Comparison of ENCODE assay signal across 12 mouse cellular contexts in genomic region chr2:49718935-49719850, GRCm38 (mm10).
DNase-seq lines count a peak whose midpoint lies in the region; ATAC-seq lines count a peak whose summit lies in the region.
"Had no signal": no experiment of that assay in that cellular context is flagged by ENCODE, and none has a peak within 500 bp of the region (broad histone marks: within the 10 kb centered on the region; RNA-seq: fewer than 3 reads in every experiment).

No protein-coding gene starts in this region.

- DNase-seq in embryo, embryonic 11 days = peak; percentile 57
- DNase-seq in embryo, embryonic 9.5 days (ENCODE audit: extremely low spot score) = no peak
- DNase-seq in forebrain, embryonic 11.5 days (ENCODE audit: low spot score) = peak; percentile 74
- DNase-seq in hindbrain, embryonic 14.5 days (ENCODE audit: low spot score) = peak; percentile 47
- DNase-seq in midbrain, embryonic 14.5 days = peak; percentile 46
- no peak for DNase-seq in spleen, postnatal 14 days (ENCODE audit: low spot score in 2 of 2)
- no peak for DNase-seq in adrenal gland, postnatal 14 days
- DNase-seq: cerebellum, postnatal 36 days; heart, postnatal 4 days; thymus, postnatal 14 days had no signal

- peaks cover 4% of the 10 kb centered on the region; the same call in 1 of the 2 replicates for H3K36me3 ChIP-seq in forebrain, embryonic 11.5 days (ENCODE audit: control insufficient read depth, insufficient read depth, low read length)
- peaks cover 28% of the 10 kb centered on the region for H3K36me3 ChIP-seq in hindbrain, embryonic 14.5 days (replicated peaks; ENCODE audit: control insufficient read depth, insufficient read depth)
- H3K36me3 ChIP-seq in midbrain, embryonic 14.5 days (ENCODE audit: control insufficient read depth, insufficient read depth, low read length) = peaks cover 26% of the 10 kb centered on the region
- no peaks in the 10 kb centered on the region for H3K36me3 ChIP-seq in heart, embryonic 11.5 days (ENCODE audit: control insufficient read depth, insufficient read depth, low read length)
- H3K36me3 ChIP-seq: limb, embryonic 15.5 days had no signal

- no peak overlapping the region for H3K4me3 ChIP-seq in forebrain, embryonic 11.5 days (ENCODE audit: low read depth, low read length)
- H3K4me3 ChIP-seq in hindbrain, embryonic 14.5 days (replicated peaks; ENCODE audit: low read length) = no peak overlapping the region
- no peak overlapping the region for H3K4me3 ChIP-seq in midbrain, embryonic 14.5 days (replicated peaks; ENCODE audit: low read depth, low read length)
- no peak overlapping the region for H3K4me3 ChIP-seq in heart, embryonic 11.5 days (ENCODE audit: low read depth, low read length)
- H3K4me3 ChIP-seq: limb, embryonic 15.5 days had no signal

- peak; percentile 82 for ATAC-seq in forebrain, embryonic 11.5 days (replicated peaks; ENCODE audit: low FRiP score)
- ATAC-seq in hindbrain, embryonic 14.5 days (ENCODE audit: low FRiP score) = no peak
- ATAC-seq in midbrain, embryonic 14.5 days (ENCODE audit: low FRiP score, low TSS enrichment) = no peak
- ATAC-seq in heart, embryonic 11.5 days (replicated peaks; ENCODE audit: insufficient number of reproducible peaks, low FRiP score, low TSS enrichment) = no peak

- H3K4me2 ChIP-seq in forebrain, embryonic 11.5 days (ENCODE audit: low read depth, low read length, severe bottlenecking) = no peak overlapping the region
- 0 out of 2 replicates have a peak overlapping the region, but pooled peaks have one; percentile 7 for H3K4me2 ChIP-seq in hindbrain, embryonic 14.5 days (replicated peaks)
- no peak overlapping the region for H3K4me2 ChIP-seq in midbrain, embryonic 14.5 days (ENCODE audit: low read length)
- no peak overlapping the region for H3K4me2 ChIP-seq in heart, embryonic 11.5 days

- no peak overlapping the region for H3K9ac ChIP-seq in forebrain, embryonic 11.5 days (ENCODE audit: low read length)
- H3K9ac ChIP-seq in hindbrain, embryonic 14.5 days = peak overlapping the region; percentile 24; the same call in 1 of the 2 replicates
- no peak overlapping the region for H3K9ac ChIP-seq in midbrain, embryonic 14.5 days (replicated peaks; ENCODE audit: low read length)
- H3K9ac ChIP-seq in heart, embryonic 11.5 days (ENCODE audit: low read depth, low read length) = no peak overlapping the region
- H3K9ac ChIP-seq: limb, embryonic 15.5 days had no signal

- H3K4me1 ChIP-seq in forebrain, embryonic 11.5 days (replicated peaks; ENCODE audit: control insufficient read depth, insufficient read depth, low read length) = peaks cover 33% of the 10 kb centered on the region
- peaks cover 53% of the 10 kb centered on the region for H3K4me1 ChIP-seq in hindbrain, embryonic 14.5 days (replicated peaks; ENCODE audit: control insufficient read depth, insufficient read depth, low read length)
- H3K4me1 ChIP-seq in midbrain, embryonic 14.5 days (ENCODE audit: control insufficient read depth, insufficient read depth, low read length) = peaks cover 51% of the 10 kb centered on the region
- H3K4me1 ChIP-seq in heart, embryonic 11.5 days (ENCODE audit: control insufficient read depth, insufficient read depth, low read length) = peaks cover 7% of the 10 kb centered on the region; the same call in 1 of the 2 replicates

- no peaks in the 10 kb centered on the region for H3K9me3 ChIP-seq in forebrain, embryonic 11.5 days (ENCODE audit: control insufficient read depth, low read length)
- no peaks in the 10 kb centered on the region for H3K9me3 ChIP-seq in hindbrain, embryonic 14.5 days (ENCODE audit: control insufficient read depth, low read length)
- no peaks in the 10 kb centered on the region for H3K9me3 ChIP-seq in midbrain, embryonic 14.5 days (ENCODE audit: control insufficient read depth, low read length)
- no peaks in the 10 kb centered on the region for H3K9me3 ChIP-seq in heart, embryonic 11.5 days (replicated peaks; ENCODE audit: control insufficient read depth, low read length)
- H3K9me3 ChIP-seq: limb, embryonic 15.5 days had no signal

- 6% methylated on average over 8 of the region's 8 CpGs for WGBS in forebrain, embryonic 11.5 days
- WGBS in hindbrain, embryonic 14.5 days = 22% methylated on average over 8 of the region's 8 CpGs
- WGBS in midbrain, embryonic 14.5 days = 12% methylated on average over 8 of the region's 8 CpGs
- WGBS in heart, embryonic 11.5 days (ENCODE audit: insufficient replicate concordance) = 44% methylated on average over 8 of the region's 8 CpGs

- H3K27ac ChIP-seq in forebrain, embryonic 11.5 days (ENCODE audit: low read depth, low read length) = peak overlapping the region; percentile 74
- H3K27ac ChIP-seq in hindbrain, embryonic 14.5 days = peak overlapping the region; percentile 83
- peak overlapping the region; percentile 90 for H3K27ac ChIP-seq in midbrain, embryonic 14.5 days (replicated peaks; ENCODE audit: low read depth, low read length)
- no peak overlapping the region for H3K27ac ChIP-seq in heart, embryonic 11.5 days (ENCODE audit: low read depth, low read length)
- H3K27ac ChIP-seq: limb, embryonic 15.5 days had no signal

- no peaks in the 10 kb centered on the region for H3K27me3 ChIP-seq in forebrain, embryonic 11.5 days (ENCODE audit: control insufficient read depth, insufficient read depth, low read length)
- no peaks in the 10 kb centered on the region for H3K27me3 ChIP-seq in hindbrain, embryonic 14.5 days (ENCODE audit: control insufficient read depth, insufficient read depth, low read length)
- no peaks in the 10 kb centered on the region for H3K27me3 ChIP-seq in midbrain, embryonic 14.5 days (ENCODE audit: control insufficient read depth, insufficient read depth, low read length)
- H3K27me3 ChIP-seq in heart, embryonic 11.5 days (ENCODE audit: control insufficient read depth, insufficient read depth, low read length) = no peaks in the 10 kb centered on the region
- H3K27me3 ChIP-seq: limb, embryonic 15.5 days had no signal

Comparison
In these comparisons a context has a peak if more than half of its experiments do, and no peak if none do; other contexts are left out.
1. DNase-seq: peak in embryo, embryonic 11 days (single experiment), forebrain, embryonic 11.5 days (single experiment), hindbrain, embryonic 14.5 days (single experiment) and midbrain, embryonic 14.5 days (single experiment); none in embryo, embryonic 9.5 days (single experiment), spleen, postnatal 14 days (0 of 2) and adrenal gland, postnatal 14 days (single experiment).